ENCODE assay signal across 17 mouse cellular contexts in the genomic region with DNA sequence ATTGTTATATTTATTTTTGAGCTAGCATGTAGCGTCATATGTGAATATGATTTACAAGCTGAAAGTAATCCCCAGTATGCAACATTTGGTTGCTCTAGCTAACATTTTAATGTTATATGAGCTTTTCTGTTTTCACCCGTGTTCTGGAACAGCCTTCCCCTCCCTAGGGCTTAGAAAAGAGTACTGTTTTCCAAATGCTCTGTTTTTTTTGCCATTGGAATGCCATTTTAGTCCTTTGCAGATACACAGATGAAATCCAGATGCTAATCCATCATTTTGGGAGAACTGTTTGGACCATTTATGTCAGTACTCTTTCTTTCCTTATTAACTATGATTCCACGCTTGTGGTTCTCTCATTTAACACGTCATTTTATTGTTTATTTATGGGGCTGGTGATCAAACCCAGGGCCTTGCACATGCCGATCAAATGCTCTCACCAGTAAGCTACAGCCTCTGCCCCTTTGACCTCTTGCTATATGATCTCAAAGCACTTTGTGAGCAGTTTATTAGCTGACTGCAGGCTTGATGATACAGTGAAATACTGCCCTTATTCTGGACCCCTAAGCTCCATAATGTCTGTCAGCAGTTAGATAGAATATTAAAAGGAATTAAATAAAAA.
DNase-seq lines count a peak whose midpoint lies in the region; ATAC-seq lines count a peak whose summit lies in the region.
"Had no signal": no experiment of that assay in that cellular context is flagged by ENCODE, and none has a peak within 500 bp of the region (broad histone marks: within the 10 kb centered on the region; RNA-seq: fewer than 3 reads in every experiment).

No protein-coding gene starts in this region.

- no peaks in the 10 kb centered on the region for H3K9me3 ChIP-seq in kidney, embryonic 14.5 days (ENCODE audit: control insufficient read depth, low read length)
- H3K9me3 ChIP-seq in limb, embryonic 12.5 days: no peaks in the 10 kb centered on the region
- H3K9me3 ChIP-seq: limb, embryonic 15.5 days had no signal

- H3K9ac ChIP-seq in kidney, embryonic 14.5 days (ENCODE audit: low read depth, low read length): no peak overlapping the region
- no peak overlapping the region for H3K9ac ChIP-seq in limb, embryonic 12.5 days (replicated peaks)
- H3K9ac ChIP-seq: hindbrain, embryonic 14.5 days; limb, embryonic 15.5 days had no signal

- peak; percentile 20; the same call in 1 of the 2 replicates for ATAC-seq in kidney, embryonic 14.5 days (ENCODE audit: low FRiP score, low TSS enrichment)
- peak; percentile 86 for ATAC-seq in limb, embryonic 12.5 days (ENCODE audit: insufficient number of reproducible peaks, insufficient read depth, low FRiP score, low TSS enrichment, low read depth)
- ATAC-seq: CD4-positive, CD25-positive, alpha-beta regulatory T cell, adult 4 months; Patski had no signal

- DNase-seq in kidney, adult 9 months: no peak
- peak; percentile 2 for DNase-seq in NIH3T3 (ENCODE audit: low read depth)
- peak; percentile 69 for DNase-seq in embryo, embryonic 11 days
- DNase-seq in ovary, postnatal 14 days (ENCODE audit: low spot score): no peak
- DNase-seq in layer of hippocampus, adult 9-10 months (ENCODE audit: low spot score): no peak
- DNase-seq: cerebellum, adult 9-11 months; heart, adult 11 months; kidney, adult 2 months; layer of hippocampus, adult 9-11 months; lung, adult 2 months; right cerebral cortex, postnatal 25 days had no signal

- no peak overlapping the region for H3K4me3 ChIP-seq in kidney, embryonic 14.5 days (ENCODE audit: low read length)
- no peak overlapping the region for H3K4me3 ChIP-seq in limb, embryonic 12.5 days (replicated peaks)
- H3K4me3 ChIP-seq: limb, embryonic 15.5 days had no signal

- H3K27ac ChIP-seq in kidney, embryonic 14.5 days (ENCODE audit: low read depth, low read length): no peak overlapping the region
- H3K27ac ChIP-seq in limb, embryonic 12.5 days: no peak overlapping the region
- H3K27ac ChIP-seq: hindbrain, embryonic 14.5 days; limb, embryonic 15.5 days had no signal

- no peaks in the 10 kb centered on the region for H3K4me1 ChIP-seq in kidney, embryonic 14.5 days (ENCODE audit: control insufficient read depth, insufficient read depth, low read length)
- peaks cover 14% of the 10 kb centered on the region for H3K4me1 ChIP-seq in limb, embryonic 12.5 days (replicated peaks)

- no peak overlapping the region for H3K4me2 ChIP-seq in kidney, embryonic 14.5 days (replicated peaks; ENCODE audit: low read depth, low read length)
- no peak overlapping the region for H3K4me2 ChIP-seq in limb, embryonic 12.5 days
- H3K4me2 ChIP-seq: hindbrain, embryonic 14.5 days; limb, embryonic 15.5 days had no signal

- 18% methylated on average over 5 of the region's 5 CpGs for WGBS in kidney, embryonic 14.5 days
- 12% methylated on average over 5 of the region's 5 CpGs for WGBS in limb, embryonic 12.5 days

- H3K27me3 ChIP-seq in kidney, embryonic 14.5 days (ENCODE audit: control insufficient read depth, insufficient read depth, low read length): no peaks in the 10 kb centered on the region
- H3K27me3 ChIP-seq in limb, embryonic 12.5 days: peaks cover 26% of the 10 kb centered on the region
- H3K27me3 ChIP-seq: limb, embryonic 15.5 days; Patski had no signal

- H3K36me3 ChIP-seq in kidney, embryonic 14.5 days (ENCODE audit: control insufficient read depth, insufficient read depth, low read length): no peaks in the 10 kb centered on the region
- H3K36me3 ChIP-seq in limb, embryonic 12.5 days: no peaks in the 10 kb centered on the region
- H3K36me3 ChIP-seq: limb, embryonic 15.5 days had no signal

Comparison
In these comparisons a context has a peak if more than half of its experiments do, and no peak if none do; other contexts are left out.
1. DNase-seq: peak in NIH3T3 (single experiment) and embryo, embryonic 11 days (single experiment); none in kidney, adult 9 months (single experiment), ovary, postnatal 14 days (single experiment) and layer of hippocampus, adult 9-10 months (single experiment).